Mouse (Mus musculus) stomach, postnatal 0 days (tissue): ENCODE measurements at regions not wholly inside any gene's neighbourhood (a gene's known extent, or its start where the extent isn't known, plus 50 kb on each side); places are given as distances from the start of the nearest gene placed in this dataset.

ENCODE experiments used
- CTCF ChIP-seq: IDR thresholded peaks from 2 replicates; pipeline ENCODE4 v1.5.1; 2016; ENCODE audit warnings: antibody characterized with exemption, low read depth, mild to moderate bottlenecking, moderate library complexity
- EP300 ChIP-seq: optimal IDR thresholded peaks from 2 replicates; pipeline ENCODE3; 2016; ENCODE audit warnings: antibody characterized with exemption

GRCm38 (mm10) chr9:27240926-27241325 lies 58.1 kb upstream of the Igsf9b start:
- TF ChIP-seq CTCF (no peak), EP300 (no peak)
